In the genomic region with DNA sequence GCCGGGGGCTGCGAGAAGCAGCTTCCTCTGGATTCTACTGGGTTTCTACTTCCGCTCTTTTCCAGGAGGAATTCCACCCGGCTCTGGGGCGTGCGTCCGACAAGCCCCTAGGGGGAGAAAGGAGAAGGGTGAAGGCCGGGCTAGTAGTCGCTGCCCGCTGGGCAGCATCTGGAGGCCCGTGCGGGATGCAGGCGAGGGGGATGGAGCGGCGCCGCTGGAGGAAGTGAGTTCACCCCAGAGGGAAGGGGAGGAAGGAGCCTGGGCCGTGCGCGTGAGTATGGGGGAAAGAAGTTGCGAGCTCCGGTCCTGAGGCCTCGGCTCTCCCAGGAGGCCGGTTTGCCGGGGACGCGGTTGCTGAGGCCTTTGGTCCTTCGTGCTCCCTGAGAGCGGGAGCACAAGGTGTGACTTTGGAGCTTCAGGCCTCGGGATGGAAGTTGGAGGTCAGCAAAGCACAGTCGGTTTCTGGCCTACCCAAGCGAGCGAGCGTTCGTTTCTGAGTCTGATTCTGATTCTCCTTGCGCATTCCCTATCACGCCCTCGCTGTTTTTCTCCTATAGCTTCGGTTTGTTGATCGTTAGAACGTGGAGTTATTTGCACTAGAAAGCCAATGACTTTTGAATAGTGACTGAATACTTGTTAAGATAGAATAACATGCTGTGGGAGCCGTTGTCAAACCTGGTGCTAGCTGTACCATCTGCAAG, we compare ENCODE assay signal across 9 mouse cellular contexts. TPM values are rescaled to one million over a fixed set of nuclear protein-coding genes. Genes with fewer than 3 reads are reported as not detected.
DNase-seq lines count a peak whose midpoint lies in the region; ATAC-seq and TF ChIP-seq lines count a peak whose summit lies in the region.
"Had no signal": no experiment of that assay in that cellular context is flagged by ENCODE, and none has a peak within 500 bp of the region (broad histone marks: within the 10 kb centered on the region; RNA-seq: fewer than 3 reads in every experiment).

No protein-coding gene starts in this region.

- no peak for TF ChIP-seq CTCF in gastrocnemius, adult 2 months (IDR thresholded peaks at IDR 0.05)

- H3K9me3 ChIP-seq in embryonic facial prominence, embryonic 12.5 days = no peaks in the 10 kb centered on the region
- H3K9me3 ChIP-seq in midbrain, embryonic 11.5 days (ENCODE audit: control insufficient read depth, low read length) = no peaks in the 10 kb centered on the region
- H3K9me3 ChIP-seq: liver, embryonic 15.5 days had no signal

- H3K27me3 ChIP-seq in embryonic facial prominence, embryonic 12.5 days = peaks cover 90% of the 10 kb centered on the region
- H3K27me3 ChIP-seq in midbrain, embryonic 11.5 days (ENCODE audit: control insufficient read depth, insufficient read depth, low read length) = peaks cover 98% of the 10 kb centered on the region

- H3K9ac ChIP-seq in embryonic facial prominence, embryonic 12.5 days = peak overlapping the region; percentile 47
- H3K9ac ChIP-seq in midbrain, embryonic 11.5 days (ENCODE audit: low read length) = no peak overlapping the region
- H3K9ac ChIP-seq: liver, embryonic 15.5 days had no signal

- intact Hi-C loops in gastrocnemius, adult 2 months (cut with DNase I) = no loop called here

- no peak for ATAC-seq in embryonic facial prominence, embryonic 12.5 days (ENCODE audit: insufficient number of reproducible peaks, insufficient read depth, low FRiP score, low TSS enrichment)
- ATAC-seq in midbrain, embryonic 11.5 days (ENCODE audit: low FRiP score) = peak; percentile 41; the same call in 1 of the 2 replicates

- peak overlapping the region; percentile 63 for H3K4me3 ChIP-seq in gastrocnemius, adult 2 months
- peak overlapping the region; percentile 32 for H3K4me3 ChIP-seq in embryonic facial prominence, embryonic 12.5 days
- peak overlapping the region; percentile 17; the same call in 1 of the 2 replicates for H3K4me3 ChIP-seq in midbrain, embryonic 11.5 days (ENCODE audit: low read depth, low read length)
- H3K4me3 ChIP-seq: liver, embryonic 15.5 days had no signal

- no peaks in the 10 kb centered on the region for H3K36me3 ChIP-seq in embryonic facial prominence, embryonic 12.5 days
- no peaks in the 10 kb centered on the region for H3K36me3 ChIP-seq in midbrain, embryonic 11.5 days (ENCODE audit: control insufficient read depth, insufficient read depth, low read length)
- H3K36me3 ChIP-seq: liver, embryonic 15.5 days had no signal

- WGBS in embryonic facial prominence, embryonic 12.5 days = 1% methylated on average over 41 of the region's 41 CpGs
- under 1% methylated on average over 41 of the region's 41 CpGs for WGBS in midbrain, embryonic 11.5 days

- peaks cover 7% of the 10 kb centered on the region; the same call in 1 of the 2 replicates for H3K4me1 ChIP-seq in embryonic facial prominence, embryonic 12.5 days
- H3K4me1 ChIP-seq in midbrain, embryonic 11.5 days (ENCODE audit: control insufficient read depth, insufficient read depth, low read length) = peaks cover 5% of the 10 kb centered on the region
- H3K4me1 ChIP-seq: liver, embryonic 15.5 days had no signal

- no peak overlapping the region; the same call in 1 of the 2 replicates for H3K27ac ChIP-seq in gastrocnemius, adult 2 months
- 0 out of 2 replicates have a peak overlapping the region, but pooled peaks have one; percentile 11 for H3K27ac ChIP-seq in embryonic facial prominence, embryonic 12.5 days
- no peak overlapping the region for H3K27ac ChIP-seq in midbrain, embryonic 11.5 days (ENCODE audit: low read depth, low read length)
- H3K27ac ChIP-seq: liver, embryonic 15.5 days had no signal

- DNase-seq in gastrocnemius, adult 2 months = peak; percentile 48
- DNase-seq in gastrocnemius, postnatal 25 days = no peak
- peak; percentile 73 for DNase-seq in heart, postnatal 4 days
- DNase-seq in midbrain, embryonic 11.5 days (ENCODE audit: low spot score, missing footprints) = peak; percentile 95
- no peak for DNase-seq in layer of hippocampus, adult 11-12 months (ENCODE audit: low spot score)
- DNase-seq in right cerebral cortex, postnatal 25 days = no peak
- no peak for DNase-seq in spleen, adult 12 weeks (ENCODE audit: low spot score)

- H3K4me2 ChIP-seq in embryonic facial prominence, embryonic 12.5 days (replicated peaks) = peak overlapping the region; percentile 50
- peak overlapping the region; percentile 30; the same call in 1 of the 2 replicates for H3K4me2 ChIP-seq in midbrain, embryonic 11.5 days
- H3K4me2 ChIP-seq: liver, embryonic 15.5 days had no signal

RNA-seq across cellular contexts. Expression of gene Hand2, which starts 20.2 kb away (rescaled TPM):
- total RNA-seq in gastrocnemius, adult 2 months (2021) = under 1 TPM in 1 of 2 experiments, not detected in 1; 0.08 TPM
- total RNA-seq in gastrocnemius, postnatal 25 days (2021) = under 1 TPM in 1 of 2 experiments, not detected in 1; 0.21 TPM
- 5.8 and 6.3 TPM in 2 replicates for polyA plus RNA-seq in embryonic facial prominence, embryonic 12.5 days (2016; fragmentation: Nextera tagmentation; extraction: Ambion mirVana)
- 10 to 100 TPM; 62.1 to 69.6 TPM for total RNA-seq in heart, postnatal 4 days (2021)
- polyA plus RNA-seq in midbrain, embryonic 11.5 days (2014; fragmentation: Nextera tagmentation; extraction: Ambion mirVana) = not detected in 2 replicates

Comparison
In these comparisons a context has a peak if more than half of its experiments do, and no peak if none do; other contexts are left out.
1. DNase-seq: peak in gastrocnemius, adult 2 months (single experiment), heart, postnatal 4 days (single experiment) and midbrain, embryonic 11.5 days (single experiment); none in gastrocnemius, postnatal 25 days (single experiment), layer of hippocampus, adult 11-12 months (single experiment), right cerebral cortex, postnatal 25 days (single experiment) and spleen, adult 12 weeks (single experiment).
2. RNA of gene Hand2, which starts 20.2 kb away (total RNA-seq): 62.1 to 69.6 TPM in heart, postnatal 4 days; 0.21 TPM in gastrocnemius, postnatal 25 days and 0.08 TPM in gastrocnemius, adult 2 months; every median in the first group is over 10 times any median in the second.
3. Peak in every context shown above with its lines, with median percentiles within 50 percentile points of each other: H3K4me3 ChIP-seq.